Mouse (Mus musculus) embryo, embryonic 9.5 days (tissue): ENCODE data around the gene Ugt1a9.
"Not testable (repeated sequence)": the region's sequence is repeated elsewhere in the genome, so short reads cannot be mapped to it uniquely, and the experiment has no call there.

Experiments used
- DNase-seq: peaks from one replicate; pipeline ENCODE4 v3.0.0-alpha.2; 2017; ENCODE audit errors: extremely low spot score

Gene Ugt1a9

GRCm38 (mm10) chr1:88105656-88106055 lies 35.1 kb downstream of the Ugt1a9 start:
- no peak for DNase-seq

DNA sequence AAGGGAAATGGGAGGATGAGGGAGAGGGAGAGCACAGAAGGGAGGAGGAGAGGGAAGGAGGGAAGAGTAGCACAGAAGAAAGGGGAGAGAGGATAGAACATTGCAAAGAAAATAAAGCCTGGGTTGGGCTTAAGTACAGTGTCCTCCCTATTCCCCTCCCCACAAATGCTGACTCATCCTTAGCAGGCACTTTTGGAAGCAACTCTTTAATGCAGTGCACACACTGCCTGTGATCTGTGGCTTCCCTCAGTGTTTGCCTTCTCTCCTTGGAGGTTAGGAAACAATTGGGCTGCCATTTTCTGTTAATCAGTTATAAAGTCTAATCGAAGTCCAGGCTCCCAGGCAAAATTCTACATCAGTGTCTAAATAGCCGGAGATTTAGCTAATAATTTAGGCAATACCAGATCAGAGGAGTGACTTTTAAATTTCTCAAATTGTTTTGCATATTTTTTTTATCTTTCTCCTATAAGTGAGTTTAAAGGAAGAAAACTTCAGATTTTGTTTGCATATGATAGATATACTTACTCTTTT lies 38.5 kb downstream of the Ugt1a9 start:
- DNase-seq = not testable (repeated sequence)

GRCm38 (mm10) chr1:88109604-88110003 lies 39.0 kb downstream of the Ugt1a9 start:
- DNase-seq = not testable (repeated sequence)

DNA sequence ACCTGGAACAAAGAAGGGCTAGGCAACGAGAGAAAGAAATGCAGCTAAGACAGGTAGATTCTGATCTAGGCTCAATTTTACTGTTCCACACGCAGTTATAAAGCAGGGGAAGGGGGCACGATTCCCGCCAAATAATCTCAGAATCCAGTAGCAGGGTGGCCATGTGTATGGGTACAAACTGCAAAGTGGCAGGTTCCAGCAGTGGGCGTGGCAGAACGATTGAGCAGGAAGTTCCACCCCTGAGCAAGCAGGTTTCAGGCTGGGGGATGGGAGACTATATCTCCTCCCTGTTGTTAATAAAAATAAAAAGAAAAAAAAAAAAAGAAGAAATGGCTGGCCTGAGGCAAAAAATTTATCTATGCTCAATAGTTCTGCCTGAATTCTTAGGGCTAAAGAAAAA lies 42.2 kb downstream of the Ugt1a9 start:
- DNase-seq = not testable (repeated sequence)

- not testable (repeated sequence) for DNase-seq
These were observed 50.0 kb downstream of the Ugt1a9 start for GRCm38 (mm10) chr1:88120550-88120949.

DNA sequence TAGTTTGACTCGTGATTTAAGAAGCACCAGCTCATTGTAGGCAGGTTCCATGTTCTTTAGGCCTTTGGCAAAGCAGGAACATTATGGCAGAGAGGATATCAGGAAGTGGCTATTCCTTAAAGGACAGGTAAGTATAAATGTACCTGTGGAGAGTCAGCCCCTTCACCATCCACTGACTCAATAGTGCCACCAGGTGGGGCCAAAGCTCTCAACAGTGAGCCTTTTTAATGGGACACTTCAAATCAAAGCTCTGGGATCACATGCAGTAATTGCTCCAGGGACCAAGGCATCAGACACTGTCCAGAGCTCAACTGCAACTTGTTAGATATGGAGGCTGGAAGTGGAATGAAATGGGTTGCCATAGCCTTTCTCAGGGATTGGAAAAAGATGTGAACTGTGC lies 50.9 kb downstream of the Ugt1a9 start:
- not testable (repeated sequence) for DNase-seq

DNA sequence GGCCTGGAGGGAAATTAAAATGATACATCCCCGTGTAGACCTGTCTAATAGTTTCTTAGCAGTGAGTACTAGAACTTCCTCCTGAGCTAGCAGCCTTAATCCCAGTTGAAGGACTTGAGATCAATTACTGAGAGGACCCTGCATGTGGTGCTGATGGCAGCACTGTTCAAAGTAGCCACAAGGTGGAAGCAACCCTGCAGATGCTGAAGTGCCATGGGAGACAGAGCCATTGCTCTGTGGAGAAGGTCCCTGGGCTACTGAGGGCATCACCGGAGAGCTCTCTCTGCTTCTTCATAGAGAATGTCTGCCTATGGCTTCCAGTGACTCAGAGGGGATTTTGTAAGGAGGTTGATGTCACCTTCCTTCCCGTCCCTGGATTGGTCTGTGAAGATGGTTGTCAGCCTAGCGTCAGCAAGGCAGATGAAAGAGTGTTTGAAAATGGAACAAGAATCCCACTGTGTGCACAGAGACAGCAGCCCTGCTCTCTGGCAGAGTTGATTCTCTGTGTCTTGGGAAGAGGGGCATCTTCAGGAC lies 55.3 kb downstream of the Ugt1a9 start:
- DNase-seq = not testable (repeated sequence)

GRCm38 (mm10) chr1:88129091-88129490 lies 58.5 kb downstream of the Ugt1a9 start:
- DNase-seq = not testable (repeated sequence)

GRCm38 (mm10) chr1:88130223-88130622 lies 59.6 kb downstream of the Ugt1a9 start:
- not testable (repeated sequence) for DNase-seq

DNA sequence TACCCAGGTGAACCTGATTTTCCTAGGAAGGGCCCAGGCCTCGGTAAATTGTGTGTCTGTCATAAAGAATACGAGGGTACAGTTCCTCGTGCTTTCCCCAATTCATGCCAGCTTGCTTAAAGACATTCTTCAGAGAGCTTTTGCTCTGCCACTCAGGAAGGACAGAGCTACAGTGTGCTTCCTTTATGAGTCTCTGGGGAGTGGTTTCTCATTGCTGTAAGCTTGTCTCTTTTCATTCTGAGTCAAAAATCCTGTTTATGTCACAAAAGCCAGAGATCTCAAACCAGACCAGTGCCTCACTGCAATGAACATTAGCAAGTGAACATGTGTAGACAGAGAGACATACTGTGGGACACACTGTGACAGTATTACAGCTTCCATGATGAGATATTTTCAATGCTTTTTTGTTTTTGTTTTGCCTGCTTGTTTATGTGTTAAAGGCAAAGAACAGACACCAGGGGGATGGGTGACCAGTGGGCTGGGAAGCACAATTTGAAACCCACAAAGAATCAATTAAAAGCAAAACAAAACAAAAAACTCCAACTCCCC lies 63.4 kb downstream of the Ugt1a9 start:
- DNase-seq = no peak

GRCm38 (mm10) chr1:88134457-88135011 lies 63.9 kb downstream of the Ugt1a9 start, which contains the start of gene Ugt1a6a:
Gene Ugt1a6a (plus strand): TSS chr1:88134809.
- DNase-seq = not testable (repeated sequence)

DNA sequence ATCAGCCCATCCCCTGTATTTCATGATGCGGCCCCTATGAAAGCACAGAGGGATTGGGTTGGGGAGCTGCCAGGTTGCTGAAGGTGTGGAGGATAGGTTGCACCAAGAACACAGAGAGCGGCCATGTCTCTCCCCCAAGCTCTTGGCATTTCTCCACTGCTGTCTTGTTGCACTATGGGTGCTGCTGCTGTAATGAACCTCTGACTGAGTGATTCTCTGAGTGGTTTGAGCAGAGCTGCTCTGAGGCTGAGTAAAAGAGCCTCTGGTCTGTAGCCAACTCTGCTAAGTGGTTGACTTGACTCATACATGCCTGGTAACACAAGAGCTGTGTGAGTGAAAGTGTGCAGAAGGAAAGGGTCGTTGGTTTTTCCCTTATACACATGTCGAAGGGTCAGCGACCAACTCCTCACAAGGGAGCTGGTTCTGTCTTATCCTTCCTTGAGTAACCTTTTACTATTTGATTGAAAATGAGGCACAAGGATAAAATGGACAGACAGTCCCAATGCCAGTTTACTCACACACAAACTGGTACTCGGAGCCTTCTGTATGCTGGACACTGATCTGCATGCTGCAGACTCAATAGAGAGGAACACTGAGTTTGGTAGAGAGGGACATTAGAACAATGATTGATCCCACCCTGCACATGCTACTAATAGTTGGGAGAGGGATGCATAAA lies 64.8 kb downstream of the Ugt1a9 start:
- not testable (repeated sequence) for DNase-seq

GRCm38 (mm10) chr1:88136646-88137045 lies 66.0 kb downstream of the Ugt1a9 start:
- no peak for DNase-seq

- DNase-seq = no peak
These were observed 66.7 kb downstream of the Ugt1a9 start for GRCm38 (mm10) chr1:88137264-88137663.

GRCm38 (mm10) chr1:88138145-88138544 lies 67.5 kb downstream of the Ugt1a9 start:
- DNase-seq = no peak

GRCm38 (mm10) chr1:88140492-88140891 lies 69.9 kb downstream of the Ugt1a9 start:
- DNase-seq = not testable (repeated sequence)

GRCm38 (mm10) chr1:88143966-88144675 lies 73.5 kb downstream of the Ugt1a9 start:
- peak; percentile 9 for DNase-seq

- DNase-seq = not testable (repeated sequence)
These were observed 74.7 kb downstream of the Ugt1a9 start for GRCm38 (mm10) chr1:88145278-88145677.

DNA sequence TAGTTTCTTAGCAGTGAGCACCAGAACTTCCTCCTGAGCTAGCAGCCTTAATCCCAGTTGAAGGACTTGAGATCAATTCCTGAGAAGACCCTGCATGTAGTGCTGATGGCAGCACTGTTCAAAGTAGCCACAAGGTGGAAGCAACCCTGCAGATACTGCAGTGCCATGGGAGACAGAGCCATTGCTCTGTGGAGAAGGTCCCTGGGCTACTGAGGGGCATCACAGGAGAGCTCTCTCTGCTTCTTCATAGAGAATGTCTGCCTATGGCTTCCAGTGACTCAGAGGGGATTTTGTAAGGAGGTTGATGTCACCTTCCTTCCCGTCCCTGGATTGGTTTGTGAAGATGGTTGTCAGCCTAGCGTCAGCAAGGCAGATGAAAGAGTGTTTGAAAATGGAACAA lies 79.5 kb downstream of the Ugt1a9 start:
- not testable (repeated sequence) for DNase-seq

DNA sequence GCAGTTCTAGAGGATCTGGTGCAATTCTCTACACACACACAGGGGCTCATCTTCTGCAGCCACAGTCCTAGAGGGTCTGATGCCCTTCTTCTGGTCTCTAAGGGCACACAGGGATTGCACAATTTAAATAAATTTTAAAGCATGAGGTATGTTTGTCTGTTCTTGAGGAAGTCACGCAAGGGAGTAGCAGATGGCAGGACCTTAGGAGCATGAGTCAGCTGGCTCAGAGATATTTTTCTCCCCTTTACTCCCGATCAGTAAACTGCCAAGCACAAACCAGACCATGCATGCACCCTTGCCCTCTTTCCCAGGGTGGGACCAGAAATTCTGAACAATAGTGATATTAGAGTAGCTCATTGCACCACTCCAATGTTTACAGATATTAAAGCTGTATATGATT lies 87.8 kb downstream of the Ugt1a9 start:
- DNase-seq = no peak

DNA sequence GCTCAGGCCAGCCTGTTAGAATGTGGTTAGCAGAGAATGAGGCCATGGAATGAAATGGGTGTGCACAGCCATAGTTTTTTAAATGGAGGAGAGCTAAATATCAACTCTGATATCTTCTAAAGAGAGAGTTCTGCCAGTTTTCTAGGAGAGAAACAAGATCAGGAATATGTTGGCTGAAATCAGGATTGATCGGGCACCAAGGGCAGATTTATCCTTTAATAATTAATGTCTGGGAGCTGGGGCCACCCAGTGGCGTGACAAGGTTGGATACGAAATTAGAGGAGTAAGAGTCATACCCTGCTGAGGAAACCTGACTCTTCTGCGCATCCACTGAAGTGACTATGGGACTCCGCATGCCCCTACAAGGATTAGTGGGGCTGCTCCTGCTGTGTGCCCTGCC lies 95.1 kb downstream of the Ugt1a9 start, which contains the start of gene Ugt1a5:
Ugt1a5 (plus strand) TSS at position 302 of the 400 bp plus-strand sequence.
- no peak for DNase-seq

DNA sequence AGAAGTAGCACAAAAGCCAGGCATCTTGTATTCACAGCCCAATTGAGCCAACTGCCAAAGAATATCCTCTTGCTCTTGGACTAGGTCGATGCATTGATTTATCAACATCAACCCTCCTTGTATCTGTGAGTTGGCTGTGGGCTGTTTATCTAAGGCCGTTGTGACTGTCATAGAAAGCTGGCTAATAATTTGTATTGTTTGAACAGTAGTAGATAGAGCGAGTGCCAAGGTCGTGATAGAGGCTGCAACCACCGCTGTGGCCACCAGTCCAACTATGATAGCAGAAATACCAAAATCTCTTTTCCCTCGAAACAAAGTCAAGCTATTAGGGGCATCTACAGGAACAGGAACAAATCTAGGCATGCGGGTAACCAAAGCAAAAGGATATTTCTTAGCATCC lies 101.6 kb downstream of the Ugt1a9 start:
- not testable (repeated sequence) for DNase-seq
